Mouse (Mus musculus) MEL (cell line): ENCODE results near the gene Tnfrsf26.

Source experiments
- CTCF ChIP-seq, 3 experiments: IDR thresholded peaks in 2 of 3; conservative IDR thresholded peaks in 1 of 3; 2 replicates each; pipeline ENCODE4 v1.5.1; 2011 to 2012; ENCODE audit warnings: low read length in 3 of 3, low read depth in 2 of 3, mild to moderate bottlenecking in 2 of 3, improper control_type of control experiment in 1 of 3, inconsistent platforms in 1 of 3, mixed read lengths in 1 of 3, moderate library complexity in 1 of 3; ENCODE audit not compliant: control insufficient read depth in 1 of 3, insufficient read depth in 1 of 3, poor library complexity in 1 of 3, severe bottlenecking in 1 of 3
- EP300 ChIP-seq, 2 experiments: IDR thresholded peaks; 2 replicates each; pipeline ENCODE4 v1.6.1; 2011; ENCODE audit warnings: improper control_type of control experiment in 2 of 2, low read length in 2 of 2, low read depth in 1 of 2, mild to moderate bottlenecking in 1 of 2
- GATA1 ChIP-seq: IDR thresholded peaks from 2 replicates; pipeline ENCODE4 v1.6.1; 2011; ENCODE audit warnings: low read depth, low read length, improper control_type of control experiment
- KAT2A ChIP-seq: conservative IDR thresholded peaks from 2 replicates; pipeline ENCODE4 v1.6.1; 2012; ENCODE audit warnings: low read depth, low read length, improper control_type of control experiment, inconsistent platforms
- MAX ChIP-seq: IDR thresholded peaks from 2 replicates; pipeline ENCODE4 v1.6.1; 2011; ENCODE audit warnings: low read length, improper control_type of control experiment
- RAD21 ChIP-seq: IDR thresholded peaks from 2 replicates; pipeline ENCODE4 v1.6.1; 2011; ENCODE audit warnings: mild to moderate bottlenecking, low read depth, low read length, improper control_type of control experiment
- SIN3A ChIP-seq: IDR thresholded peaks from 2 replicates; pipeline ENCODE4 v1.6.1; 2012; ENCODE audit warnings: low read length, improper control_type of control experiment, inconsistent platforms

- no peak for TF ChIP-seq MAX
- no peak for TF ChIP-seq EP300 (IDR thresholded peaks at IDR 0.05; ENCODE audit: low read depth in 1 of 2, low read length in 2 of 2)
- no peak for TF ChIP-seq GATA1
- no peak for TF ChIP-seq CTCF (IDR thresholded peaks at IDR 0.05 in 2 of 3, conservative IDR thresholded peaks at IDR 0.05 in 1 of 3; ENCODE audit: control insufficient read depth in 1 of 3, insufficient read depth in 1 of 3, low read depth in 2 of 3, low read length in 3 of 3, poor library complexity in 1 of 3, severe bottlenecking in 1 of 3)
- TF ChIP-seq RAD21, result no peak
- TF ChIP-seq KAT2A, result no peak
- TF ChIP-seq SIN3A, result no peak
Observed at GRCm38 (mm10) chr7:143588006-143588405, 40.5 kb downstream of the Tnfrsf26 start.
